Mouse (Mus musculus) intestine, postnatal 0 days (tissue): ENCODE data around the gene Cdk14. TPM values are rescaled to one million over a fixed set of nuclear protein-coding genes. Genes with fewer than 3 reads are reported as not detected.

Experiments used
- ATAC-seq: fragments of 200-750 bp; cut with Nextera tagmentation; 2 replicates; pipeline ENCODE4 v1.8.0; 2017; ENCODE audit warnings: mild to moderate bottlenecking, moderate TSS enrichment, moderate library complexity
- H3K27ac ChIP-seq: fragments of 300-500 bp; sonication (generic); 2 replicates; pipeline ENCODE4 v1.5.1; 2014; ENCODE audit warnings: mild to moderate bottlenecking, low read depth, low read length, moderate library complexity
- H3K27me3 ChIP-seq: fragments of 300-500 bp; sonication (generic); replicated peaks from 2 replicates; pipeline ENCODE4 v1.6.1; 2014; ENCODE audit warnings: low read length, mixed read lengths; ENCODE audit not compliant: control insufficient read depth, insufficient read depth
- H3K36me3 ChIP-seq: fragments of 300-500 bp; sonication (generic); 2 replicates; pipeline ENCODE4 v1.6.1; 2014; ENCODE audit warnings: mild to moderate bottlenecking, moderate library complexity; ENCODE audit not compliant: control insufficient read depth, insufficient read depth
- H3K4me1 ChIP-seq: fragments of 300-500 bp; sonication (generic); replicated peaks from 2 replicates; pipeline ENCODE4 v1.6.1; 2014; ENCODE audit warnings: antibody characterized with exemption, low read length, mixed read lengths; ENCODE audit not compliant: control insufficient read depth, insufficient read depth
- H3K4me2 ChIP-seq: fragments of 300-500 bp; sonication (generic); replicated peaks from 2 replicates; pipeline ENCODE4 v1.6.1; 2014; ENCODE audit warnings: low read depth, mild to moderate bottlenecking, moderate library complexity
- H3K4me3 ChIP-seq: fragments of 300-500 bp; sonication (generic); 2 replicates; pipeline ENCODE4 v1.5.1; 2014; ENCODE audit warnings: low read depth, low read length
- H3K9ac ChIP-seq: fragments of 300-500 bp; sonication (generic); 2 replicates; pipeline ENCODE4 v1.6.1; 2014; ENCODE audit warnings: mild to moderate bottlenecking, low read depth, low read length
- H3K9me3 ChIP-seq: fragments of 300-500 bp; sonication (generic); 2 replicates; pipeline ENCODE4 v1.6.1; 2016; ENCODE audit warnings: mixed run types; ENCODE audit not compliant: control insufficient read depth
- CTCF ChIP-seq: sonication (generic); IDR thresholded peaks from 2 replicates; pipeline ENCODE4 v1.5.1; 2016; ENCODE audit warnings: low read depth, mild to moderate bottlenecking, control low read depth, antibody characterized with exemption, moderate library complexity
- WGBS: fragments of 180-500 bp; shearing (Covaris S2); extraction: QIAGEN DNeasy Blood & Tissue Kit; methylation state at CpG from one replicate; pipeline ENCODE4 v1.1.7; 2014; 5-methylcytosine and 5-hydroxymethylcytosine counted together
- polyA plus RNA-seq: library from polyadenylated mRNA; unstranded; fragments of >200 nt; fragmentation: Nextera tagmentation; extraction: Ambion mirVana; gene quantifications from 2 replicates; pipeline ENCODE4 v1.2.1, GENCODE M21; 2015

Cdk14 gene
- polyA plus RNA-seq, 1 experiment from 2014 or later: 4.4 TPM

GRCm38 (mm10) chr5:5226966-5227365 lies 193.1 kb downstream of the Cdk14 start:
- H3K27me3 ChIP-seq: no peaks in the 10 kb centered on the region
- no peak overlapping the region for H3K9ac ChIP-seq
- no peaks in the 10 kb centered on the region for H3K4me1 ChIP-seq
- ATAC-seq: no peak
- no peaks in the 10 kb centered on the region for H3K9me3 ChIP-seq
- no peak for TF ChIP-seq CTCF
- no peaks in the 10 kb centered on the region for H3K36me3 ChIP-seq
- H3K27ac ChIP-seq: no peak overlapping the region
- H3K4me3 ChIP-seq: no peak overlapping the region
- H3K4me2 ChIP-seq: no peak overlapping the region
- 81% methylated on average over 4 of the region's 4 CpGs for WGBS

- no peak overlapping the region for H3K4me3 ChIP-seq
- no peaks in the 10 kb centered on the region for H3K27me3 ChIP-seq
- no peak for ATAC-seq
- no peaks in the 10 kb centered on the region for H3K4me1 ChIP-seq
- no peak overlapping the region for H3K27ac ChIP-seq
- no peaks in the 10 kb centered on the region for H3K9me3 ChIP-seq
- H3K4me2 ChIP-seq: no peak overlapping the region
- TF ChIP-seq CTCF: no peak
- H3K36me3 ChIP-seq: no peaks in the 10 kb centered on the region
- no peak overlapping the region for H3K9ac ChIP-seq
- WGBS: 11% methylated on average over 1 of the region's 1 CpGs
These were observed 208.4 kb downstream of the Cdk14 start for GRCm38 (mm10) chr5:5211780-5212135.

- no peaks in the 10 kb centered on the region for H3K36me3 ChIP-seq
- no peaks in the 10 kb centered on the region for H3K9me3 ChIP-seq
- no peak for TF ChIP-seq CTCF
- no peaks in the 10 kb centered on the region for H3K4me1 ChIP-seq
- H3K4me2 ChIP-seq: no peak overlapping the region
- WGBS: 21% methylated on average over 7 of the region's 7 CpGs
- no peak overlapping the region for H3K27ac ChIP-seq
- ATAC-seq: peak; percentile 49; the same call in 1 of the 2 replicates
- H3K4me3 ChIP-seq: no peak overlapping the region
- no peaks in the 10 kb centered on the region for H3K27me3 ChIP-seq
- H3K9ac ChIP-seq: no peak overlapping the region
These were observed 208.9 kb downstream of the Cdk14 start for GRCm38 (mm10) chr5:5211034-5211779.

- no peak for ATAC-seq
- H3K4me2 ChIP-seq: no peak overlapping the region
- H3K9ac ChIP-seq: no peak overlapping the region
- WGBS: 86% methylated on average over 4 of the region's 4 CpGs
- no peaks in the 10 kb centered on the region for H3K27me3 ChIP-seq
- no peaks in the 10 kb centered on the region for H3K9me3 ChIP-seq
- TF ChIP-seq CTCF: no peak
- H3K4me3 ChIP-seq: no peak overlapping the region
- H3K4me1 ChIP-seq: no peaks in the 10 kb centered on the region
- no peaks in the 10 kb centered on the region for H3K36me3 ChIP-seq
- no peak overlapping the region for H3K27ac ChIP-seq
These were observed 212.1 kb downstream of the Cdk14 start for GRCm38 (mm10) chr5:5208016-5208415.

- ATAC-seq: no peak
- Histone ChIP-seq H3K36me3 (no peaks in the 10 kb centered on the region), H3K4me3 (no peak overlapping the region), H3K9ac (no peak overlapping the region), H3K27me3 (no peaks in the 10 kb centered on the region), H3K9me3 (no peaks in the 10 kb centered on the region), H3K27ac (no peak overlapping the region), H3K4me1 (no peaks in the 10 kb centered on the region), H3K4me2 (no peak overlapping the region)
- 88% methylated on average over 9 of the region's 9 CpGs for WGBS
- no peak for TF ChIP-seq CTCF
These were observed 214.1 kb downstream of the Cdk14 start for GRCm38 (mm10) chr5:5206012-5206411.

GRCm38 (mm10) chr5:5194562-5195221 lies 225.4 kb downstream of the Cdk14 start:
- no peak overlapping the region for H3K27ac ChIP-seq
- no peaks in the 10 kb centered on the region for H3K36me3 ChIP-seq
- H3K4me1 ChIP-seq: no peaks in the 10 kb centered on the region
- H3K9ac ChIP-seq: no peak overlapping the region
- ATAC-seq: no peak
- no peak for TF ChIP-seq CTCF
- no peaks in the 10 kb centered on the region for H3K9me3 ChIP-seq
- H3K27me3 ChIP-seq: no peaks in the 10 kb centered on the region
- WGBS: 96% methylated on average over 5 of the region's 5 CpGs
- H3K4me2 ChIP-seq: no peak overlapping the region
- no peak overlapping the region for H3K4me3 ChIP-seq
